Mouse (Mus musculus) heart, adult 2 months (tissue): ENCODE data around the gene Ube2f. TPM values are rescaled to one million over a fixed set of nuclear protein-coding genes. Genes with fewer than 3 reads are reported as not detected.

Experiments
- DNase-seq, 2 experiments: peaks; one replicate each; pipeline ENCODE4 v3.0.0; 2021
- H3K27ac ChIP-seq: fragments of 200-600 bp; 2 replicates; pipeline ENCODE4 v1.8.1; 2022
- H3K27me3 ChIP-seq: fragments of 200-500 bp; 2 replicates; pipeline ENCODE4 v1.6.1; 2012; ENCODE audit warnings: mild to moderate bottlenecking, low read length, inconsistent platforms, mixed read lengths; ENCODE audit not compliant: control insufficient read depth, insufficient read depth
- H3K36me3 ChIP-seq: fragments of 200-500 bp; 2 replicates; pipeline ENCODE4 v1.6.1; 2012; ENCODE audit warnings: low read length, inconsistent platforms; ENCODE audit not compliant: control insufficient read depth, insufficient read depth
- H3K4me1 ChIP-seq: fragments of 200-500 bp; 2 replicates; pipeline ENCODE4 v1.6.1; 2011; ENCODE audit warnings: low read length; ENCODE audit not compliant: control insufficient read depth, insufficient read depth
- H3K4me3 ChIP-seq: fragments of 200-600 bp; 2 replicates; pipeline ENCODE4 v1.8.1; 2022
- H3K79me2 ChIP-seq: fragments of 200-500 bp; replicated peaks from 2 replicates; pipeline ENCODE4 v1.6.1; 2012; ENCODE audit warnings: mild to moderate bottlenecking, inconsistent platforms, low read length, moderate library complexity, mixed read lengths; ENCODE audit not compliant: control insufficient read depth, insufficient read depth
- H3K9ac ChIP-seq: fragments of 200-500 bp; 2 replicates; pipeline ENCODE4 v1.6.1; 2012; ENCODE audit warnings: low read depth, mild to moderate bottlenecking, control low read depth, inconsistent platforms, low read length, mixed read lengths
- CTCF ChIP-seq: fragments of 200-600 bp; IDR thresholded peaks from 2 replicates; pipeline ENCODE4 v1.8.1; 2022; ENCODE audit warnings: antibody characterized with exemption, mild to moderate bottlenecking, moderate library complexity
- EP300 ChIP-seq: fragments of 200-500 bp; IDR thresholded peaks from 2 replicates; pipeline ENCODE4 v1.6.1; 2011; ENCODE audit warnings: low read depth, low read length, control low read depth; ENCODE audit not compliant: insufficient read depth
- POLR2A ChIP-seq: fragments of 200-500 bp; IDR thresholded peaks from 2 replicates; pipeline ENCODE4 v1.6.1; 2011; ENCODE audit warnings: mild to moderate bottlenecking, low read depth, low read length, control low read depth; ENCODE audit not compliant: insufficient read depth
- WGBS: fragments of 180-500 bp; shearing (Covaris S2); methylation state at CpG from one replicate; pipeline ENCODE4 v1.1.7; 2018; 5-methylcytosine and 5-hydroxymethylcytosine counted together
- intact Hi-C: fragments of 180-260 bp; cut with DNase I; formaldehyde crosslinking; loops from one replicate; pipeline ENCODE4 v1.15.1; 2025
- polyA plus RNA-seq: library from polyadenylated mRNA; depleted of rRNA; stranded (reverse); fragments of >200 nt; gene quantifications from 2 replicates; pipeline ENCODE4 v1.2.3, GENCODE M21; 2012; rRNA removed
- total RNA-seq, 2 experiments: library from RNA; stranded (reverse); gene quantifications; 2 replicates each; pipeline ENCODE4 v1.2.3; 2021

The Ube2f gene
- total and polyA plus RNA-seq, 3 experiments, result 39.4 to 48.1 (median 43.1) TPM

- no peaks in the 10 kb centered on the region for H3K79me2 ChIP-seq
- H3K9ac ChIP-seq, result no peak within 1 kb of the TSS
- no peaks in the 10 kb centered on the region for H3K36me3 ChIP-seq
- no peaks in the 10 kb centered on the region for H3K27me3 ChIP-seq
- intact Hi-C loops, result no loop called here
- peak in 1 of 2 experiments; percentile 32 for DNase-seq
- WGBS, result 35% methylated on average over 19 of the region's 19 CpGs
- H3K4me3 ChIP-seq, result no peak within 1 kb of the TSS
- H3K4me1 ChIP-seq, result no peaks in the 10 kb centered on the region
- no peak for TF ChIP-seq CTCF
- TF ChIP-seq POLR2A, result no peak
- TF ChIP-seq EP300, result no peak
- no peak within 1 kb of the TSS for H3K27ac ChIP-seq
Measured at GRCm38 (mm10) chr1:91321760-91322438, 71.8 kb downstream of the Ube2f start, which contains the start of gene Espnl. TSS of gene Espnl (plus strand) at chr1:91322075.

GRCm38 (mm10) chr1:91324646-91325045 lies 74.5 kb downstream of the Ube2f start:
- Histone ChIP-seq H3K9ac (no peak overlapping the region), H3K79me2 (no peaks in the 10 kb centered on the region), H3K27ac (no peak overlapping the region), H3K4me3 (no peak overlapping the region), H3K27me3 (no peaks in the 10 kb centered on the region), H3K36me3 (no peaks in the 10 kb centered on the region), H3K4me1 (no peaks in the 10 kb centered on the region)
- intact Hi-C loops, result no loop called here
- no peak for DNase-seq
- TF ChIP-seq CTCF, result no peak
- 72% methylated on average over 2 of the region's 2 CpGs for WGBS

GRCm38 (mm10) chr1:91325488-91326042 lies 75.5 kb downstream of the Ube2f start:
- intact Hi-C loops, result no loop called here
- DNase-seq, result no peak
- Histone ChIP-seq H3K4me1 (no peaks in the 10 kb centered on the region), H3K4me3 (no peak overlapping the region), H3K27ac (no peak overlapping the region), H3K79me2 (no peaks in the 10 kb centered on the region), H3K9ac (no peak overlapping the region), H3K36me3 (no peaks in the 10 kb centered on the region), H3K27me3 (no peaks in the 10 kb centered on the region)
- 66% methylated on average over 4 of the region's 4 CpGs for WGBS
- TF ChIP-seq CTCF, result no peak
- no peak for TF ChIP-seq EP300
- TF ChIP-seq POLR2A, result no peak

- no peaks in the 10 kb centered on the region for H3K4me1 ChIP-seq
- no peak overlapping the region for H3K9ac ChIP-seq
- no peak for DNase-seq
- intact Hi-C loops, result no loop called here
- no peak overlapping the region for H3K27ac ChIP-seq
- 62% methylated on average over 4 of the region's 4 CpGs for WGBS
- H3K27me3 ChIP-seq, result no peaks in the 10 kb centered on the region
- H3K36me3 ChIP-seq, result no peaks in the 10 kb centered on the region
- no peak overlapping the region for H3K4me3 ChIP-seq
- TF ChIP-seq CTCF, result no peak
- no peak for TF ChIP-seq EP300
- no peak for TF ChIP-seq POLR2A
- no peaks in the 10 kb centered on the region for H3K79me2 ChIP-seq
Measured at GRCm38 (mm10) chr1:91332102-91332501, 82.0 kb downstream of the Ube2f start.

GRCm38 (mm10) chr1:91333582-91333981 lies 83.5 kb downstream of the Ube2f start:
- no peak for DNase-seq

GRCm38 (mm10) chr1:91337355-91337754 lies 87.3 kb downstream of the Ube2f start:
- DNase-seq, result no peak
- intact Hi-C loops, result no loop called here
- Histone ChIP-seq H3K79me2 (no peaks in the 10 kb centered on the region), H3K4me1 (no peaks in the 10 kb centered on the region), H3K4me3 (no peak overlapping the region), H3K36me3 (no peaks in the 10 kb centered on the region), H3K27me3 (no peaks in the 10 kb centered on the region), H3K9ac (no peak overlapping the region), H3K27ac (no peak overlapping the region)
- TF ChIP-seq POLR2A (no peak), CTCF (no peak), EP300 (no peak)
- 86% methylated on average over 7 of the region's 7 CpGs for WGBS

More at GRCm38 (mm10) chr1:91333582-91333981, 83.5 kb downstream of the Ube2f start:
- intact Hi-C loops, result no loop called here
- no peak overlapping the region for H3K9ac ChIP-seq
- TF ChIP-seq CTCF (no peak), POLR2A (no peak), EP300 (no peak)
- no peaks in the 10 kb centered on the region for H3K4me1 ChIP-seq
- H3K79me2 ChIP-seq, result no peaks in the 10 kb centered on the region
- H3K4me3 ChIP-seq, result no peak overlapping the region
- no peaks in the 10 kb centered on the region for H3K27me3 ChIP-seq
- H3K27ac ChIP-seq, result no peak overlapping the region
- H3K36me3 ChIP-seq, result no peaks in the 10 kb centered on the region

Other genes with a start within 250 kb of the Ube2f start
- not detected for gene Rbm44, start 105.2 kb upstream of the Ube2f start, total RNA-seq
- gene Rbm44, start 105.2 kb upstream of the Ube2f start, polyA plus RNA-seq, result not detected in 2 replicates
- gene Ramp1, start 70.5 kb upstream of the Ube2f start, total RNA-seq, result 1 to 10 TPM; 4.5 to 5.8 TPM
- 9.2 and 20.2 TPM in 2 replicates for gene Ramp1, start 70.5 kb upstream of the Ube2f start, polyA plus RNA-seq
- gene Scly, start 48.0 kb downstream of the Ube2f start, total RNA-seq, result 10 to 100 TPM; 17.0 to 19.2 TPM
- 14.4 and 18.3 TPM in 2 replicates for gene Scly, start 48.0 kb downstream of the Ube2f start, polyA plus RNA-seq
- not detected for gene Espnl, start 71.8 kb downstream of the Ube2f start, total RNA-seq
- gene Espnl, start 71.8 kb downstream of the Ube2f start, polyA plus RNA-seq, result 0.06 TPM in 2 replicates
- 10 to 100 TPM; 34.7 to 46.0 TPM for gene Klhl30, start 100.7 kb downstream of the Ube2f start, total RNA-seq
- 59.8 and 72.0 TPM in 2 replicates for gene Klhl30, start 100.7 kb downstream of the Ube2f start, polyA plus RNA-seq
- gene Erfe, start 116.1 kb downstream of the Ube2f start, total RNA-seq, result under 1 TPM in 1 of 2 experiments, not detected in 1; 0.09 TPM
- gene Erfe, start 116.1 kb downstream of the Ube2f start, polyA plus RNA-seq, result 0.29 TPM in 2 replicates
- gene Ilkap, start 148.5 kb downstream of the Ube2f start, total RNA-seq, result 10 to 100 TPM; 47.3 to 49.0 TPM
- gene Ilkap, start 148.5 kb downstream of the Ube2f start, polyA plus RNA-seq, result 36.6 and 43.6 TPM in 2 replicates
- gene Hes6, start 163.7 kb downstream of the Ube2f start, total RNA-seq, result 10 to 100 TPM; 17.4 to 18.2 TPM
- 23.6 and 25.8 TPM in 2 replicates for gene Hes6, start 163.7 kb downstream of the Ube2f start, polyA plus RNA-seq
- gene Per2, start 209.0 kb downstream of the Ube2f start, total RNA-seq, result 10 to 100 TPM in 1 of 2 experiments, 1 to 10 TPM in 1; 3.8 to 13.8 TPM
- gene Per2, start 209.0 kb downstream of the Ube2f start, polyA plus RNA-seq, result 5.3 and 6.3 TPM in 2 replicates
- 1 to 10 TPM; 5.0 to 5.1 TPM for gene Traf3ip1, start 244.3 kb downstream of the Ube2f start, total RNA-seq
- 5.0 and 5.3 TPM in 2 replicates for gene Traf3ip1, start 244.3 kb downstream of the Ube2f start, polyA plus RNA-seq